Mouse (Mus musculus) gastrocnemius, postnatal 4 days (tissue): Measurements from ENCODE around the gene Ctsr. TPM values are rescaled to one million over a fixed set of nuclear protein-coding genes. Genes with fewer than 3 reads are reported as not detected.
"Not testable (repeated sequence)": the region's sequence is repeated elsewhere in the genome, so short reads cannot be mapped to it uniquely, and the experiment has no call there.

Experiments used
- DNase-seq, 2 experiments: peaks; one replicate each; pipeline ENCODE4 v3.0.0; 2021 to 2022; ENCODE audit warnings: low spot score in 2 of 2, mixed read lengths in 2 of 2
- long read RNA-seq, 2 experiments: library from polyadenylated mRNA; stranded (forward); transcript quantifications; one replicate each; pipeline ENCODE4 v2.0.0; 2021
- total RNA-seq, 2 experiments: library from RNA; stranded (reverse); gene quantifications; 2 replicates each; pipeline ENCODE4 v1.2.3; 2021

Gene Ctsr
- not detected for total RNA-seq
- long read RNA-seq, experiment 1 = 0 reads
- long read RNA-seq, experiment 2 = 0 reads

- DNase-seq = no peak
These were observed at the start of gene Ctsr for GRCm38 (mm10) chr13:61164156-61164555. Gene Ctsr (minus strand): TSS chr13:61164256.

GRCm38 (mm10) chr13:61203310-61203709 is 39.3 kb upstream of the Ctsr start, which contains the start of gene Cts6:
Gene Cts6 (minus strand): TSS chr13:61203410.
- no peak for DNase-seq

- not testable (repeated sequence) for DNase-seq
These were observed 21.3 kb upstream of the Ctsr start for GRCm38 (mm10) chr13:61185151-61185933.

- no peak for DNase-seq
These were observed 566 bp upstream of the Ctsr start for GRCm38 (mm10) chr13:61164622-61165021.

Other genes starting within 250 kb of the Ctsr start
- gene Gm49393, start 228.7 kb downstream of the Ctsr start, total RNA-seq = not detected
- 1 to 10 TPM; 2.0 to 2.3 TPM for gene Gm49391, start 227.7 kb downstream of the Ctsr start, total RNA-seq
- 10 to 100 TPM; 28.7 to 31.3 TPM for gene Ctla2a, start 227.6 kb downstream of the Ctsr start, total RNA-seq
- not detected for gene Tpbpa, start 222.3 kb downstream of the Ctsr start, total RNA-seq
- not detected for gene Ctsj, start 158.3 kb downstream of the Ctsr start, total RNA-seq
- not detected for gene Ctsq, start 123.6 kb downstream of the Ctsr start, total RNA-seq
- not detected for gene Cts6, start 39.2 kb upstream of the Ctsr start, total RNA-seq
- not detected for gene Cts8, start 91.1 kb upstream of the Ctsr start, total RNA-seq
- not detected for gene Gm49398, start 124.6 kb upstream of the Ctsr start, total RNA-seq
- not detected for gene Cts7, start 193.9 kb upstream of the Ctsr start, total RNA-seq